Mouse (Mus musculus): ENCODE measurements at regions not wholly inside any gene's neighbourhood (a gene's known extent, or its start where the extent isn't known, plus 50 kb on each side); places are given as distances from the start of the nearest gene placed in this dataset.

DNA sequence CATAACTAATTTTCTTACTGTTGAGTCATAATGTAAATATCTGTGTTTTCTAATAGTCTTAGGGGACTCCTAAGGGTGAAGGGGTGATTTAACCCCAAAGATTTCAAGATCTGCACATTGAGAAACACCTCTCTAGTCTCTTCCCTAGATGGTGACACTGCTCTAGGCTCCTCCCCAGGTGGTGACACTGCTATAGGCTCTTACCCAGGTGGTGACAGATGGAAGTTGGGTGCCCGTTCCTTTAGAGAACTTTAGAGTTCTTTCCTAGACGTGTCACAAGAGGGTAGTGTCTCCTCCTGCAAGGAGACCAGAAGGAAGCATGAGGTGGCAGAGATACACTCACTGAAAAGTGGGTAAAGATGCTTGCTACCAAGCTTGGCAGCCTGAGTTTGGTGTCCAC is 302.2 kb downstream of the Zfp706 start:
- TF ChIP-seq GATA1 (IDR thresholded peaks at IDR 0.05; ENCODE audit: borderline replicate concordance, low read length), result no peak
- no peak for TF ChIP-seq FLI1 (IDR thresholded peaks at IDR 0.05; ENCODE audit: low read length)
